Mouse (Mus musculus): ENCODE measurements around the gene Lin28b.
"Not testable (repeated sequence)": the region's sequence is repeated elsewhere in the genome, so short reads cannot be mapped to it uniquely, and the experiment has no call there.

Lin28b gene

GRCm38 (mm10) chr10:45411741-45412140, 74.5 kb downstream of the Lin28b start:
- no peak for DNase-seq (ENCODE audit: low spot score in 2 of 2)

GRCm38 (mm10) chr10:45410624-45411341, 75.4 kb downstream of the Lin28b start:
- DNase-seq (ENCODE audit: low spot score in 2 of 2), result no peak

- no peak for DNase-seq (ENCODE audit: low spot score in 2 of 2)
These were observed 86.4 kb downstream of the Lin28b start for GRCm38 (mm10) chr10:45399702-45400243.

GRCm38 (mm10) chr10:45398211-45398610, 88.0 kb downstream of the Lin28b start:
- DNase-seq (ENCODE audit: low spot score in 2 of 2), result no peak

- no peak for DNase-seq (ENCODE audit: low spot score in 2 of 2)
These were observed 103.6 kb downstream of the Lin28b start for GRCm38 (mm10) chr10:45382637-45382958.

- no peak for DNase-seq (ENCODE audit: low spot score in 2 of 2)
These were observed 104.1 kb downstream of the Lin28b start for GRCm38 (mm10) chr10:45381937-45382636.

GRCm38 (mm10) chr10:45378269-45378668, 107.9 kb downstream of the Lin28b start:
- no peak for DNase-seq (ENCODE audit: low spot score in 2 of 2)

- peak in 1 of 2 experiments; percentile 33 for DNase-seq (ENCODE audit: low spot score in 2 of 2)
These were observed 113.1 kb downstream of the Lin28b start for GRCm38 (mm10) chr10:45372994-45373692.

- no peak for DNase-seq (ENCODE audit: low spot score in 2 of 2)
These were observed 115.7 kb downstream of the Lin28b start for GRCm38 (mm10) chr10:45370545-45370944.

- DNase-seq (ENCODE audit: low spot score in 2 of 2), result no peak
These were observed 116.6 kb downstream of the Lin28b start for GRCm38 (mm10) chr10:45369639-45370038.

GRCm38 (mm10) chr10:45366987-45367705, 119.0 kb downstream of the Lin28b start:
- DNase-seq (ENCODE audit: low spot score in 2 of 2), result no peak

GRCm38 (mm10) chr10:45363396-45363795, 122.8 kb downstream of the Lin28b start:
- no peak for DNase-seq (ENCODE audit: low spot score in 2 of 2)

GRCm38 (mm10) chr10:45356091-45356490, 130.1 kb downstream of the Lin28b start:
- no peak for DNase-seq (ENCODE audit: low spot score in 2 of 2)

- DNase-seq (ENCODE audit: low spot score in 2 of 2), result not testable (repeated sequence)
These were observed 138.1 kb downstream of the Lin28b start for GRCm38 (mm10) chr10:45348143-45348542.

- no peak for DNase-seq (ENCODE audit: low spot score in 2 of 2)
These were observed 141.0 kb downstream of the Lin28b start for GRCm38 (mm10) chr10:45345217-45345616.

GRCm38 (mm10) chr10:45344381-45344780, 141.8 kb downstream of the Lin28b start:
- no peak for DNase-seq (ENCODE audit: low spot score in 2 of 2)

- DNase-seq (ENCODE audit: low spot score in 2 of 2), result no peak
These were observed 147.1 kb downstream of the Lin28b start for GRCm38 (mm10) chr10:45339106-45339505.

- no peak for DNase-seq (ENCODE audit: low spot score in 2 of 2)
These were observed 150.5 kb downstream of the Lin28b start, which contains the start of gene Bves for GRCm38 (mm10) chr10:45335434-45336422. TSS of gene Bves (plus strand) at chr10:45335772.

GRCm38 (mm10) chr10:45334925-45335324, 151.3 kb downstream of the Lin28b start:
- no peak for DNase-seq (ENCODE audit: low spot score in 2 of 2)

- DNase-seq (ENCODE audit: low spot score in 2 of 2), result no peak
These were observed 157.8 kb downstream of the Lin28b start for GRCm38 (mm10) chr10:45328196-45329000.
